Mouse (Mus musculus) spleen, adult 2 months (tissue): Measurements from ENCODE around the gene Slc7a6os.

ENCODE experiments used
- CTCF ChIP-seq: fragments of 200-500 bp; IDR thresholded peaks from 2 replicates; pipeline ENCODE4 v1.5.1; 2011; ENCODE audit warnings: mild to moderate bottlenecking, inconsistent platforms; ENCODE audit not compliant: insufficient read depth, insufficient read length, insufficient replicate concordance; ENCODE audit errors: extremely low read depth
- POLR2A ChIP-seq: fragments of 200-500 bp; IDR thresholded peaks from 2 replicates; pipeline ENCODE4 v1.6.1; 2011; ENCODE audit warnings: low read depth, low read length, inconsistent platforms

DNA sequence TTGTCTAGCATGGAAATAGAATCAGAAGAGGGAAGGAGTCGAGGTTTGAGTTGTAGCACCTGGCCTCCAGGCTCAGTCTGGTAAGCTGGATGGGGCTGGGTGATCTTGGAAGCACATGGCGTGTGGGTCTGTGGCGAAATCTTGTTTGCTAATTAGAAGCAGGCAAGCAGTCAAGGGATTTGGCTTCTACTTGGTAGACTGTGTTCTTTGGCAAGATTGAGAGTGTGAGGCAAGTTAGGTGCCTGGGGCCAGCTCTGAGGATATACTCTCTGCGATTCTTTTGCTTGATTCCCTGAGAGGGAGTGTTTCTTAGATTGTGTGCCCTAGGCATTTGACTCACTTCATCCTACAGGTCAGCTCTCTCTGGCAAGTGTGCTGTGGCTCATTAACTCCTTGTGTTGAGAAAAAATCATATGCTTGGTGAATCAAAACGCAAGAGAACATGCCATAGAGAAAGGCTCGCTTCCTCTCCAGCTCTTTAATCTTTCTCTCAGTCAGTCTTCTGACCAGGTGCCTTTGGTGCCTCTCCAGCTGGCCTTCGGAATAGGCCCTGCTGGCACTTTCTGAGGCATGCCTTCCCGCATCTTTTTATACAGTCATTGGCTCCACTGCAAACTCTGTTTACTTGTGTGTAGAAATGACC is 25.0 kb downstream of the Slc7a6os start:
- TF ChIP-seq CTCF (no peak), POLR2A (no peak)
